In genomic region chr12:113041481-113042439, GRCm38 (mm10) we compare ENCODE assay signal across 9 mouse cellular contexts. TPM values are rescaled to one million over a fixed set of nuclear protein-coding genes. Genes with fewer than 3 reads are reported as not detected.
DNase-seq lines count a peak whose midpoint lies in the region; ATAC-seq lines count a peak whose summit lies in the region.
"Had no signal": no experiment of that assay in that cellular context is flagged by ENCODE, and none has a peak within 500 bp of the region (broad histone marks: within the 10 kb centered on the region; RNA-seq: fewer than 3 reads in every experiment).

No protein-coding gene starts in this region.

- H3K4me1 ChIP-seq in hindbrain, embryonic 13.5 days (replicated peaks), result peaks cover 26% of the 10 kb centered on the region
- peaks cover 19% of the 10 kb centered on the region for H3K4me1 ChIP-seq in midbrain, embryonic 13.5 days (replicated peaks)

- H3K4me2 ChIP-seq in hindbrain, embryonic 13.5 days, result peak overlapping the region; percentile 28
- 0 out of 2 replicates have a peak overlapping the region, but pooled peaks have one; percentile 21 for H3K4me2 ChIP-seq in midbrain, embryonic 13.5 days (replicated peaks)
- H3K4me2 ChIP-seq: limb, embryonic 13.5 days had no signal

- H3K27ac ChIP-seq in hindbrain, embryonic 13.5 days, result peak overlapping the region; percentile 76
- H3K27ac ChIP-seq in midbrain, embryonic 13.5 days, result peak overlapping the region; percentile 59; the same call in 1 of the 2 replicates
- H3K27ac ChIP-seq: limb, embryonic 13.5 days had no signal

- peak; percentile 85 for ATAC-seq in hindbrain, embryonic 13.5 days (ENCODE audit: low FRiP score)
- peak; percentile 84 for ATAC-seq in midbrain, embryonic 13.5 days

- H3K27me3 ChIP-seq in hindbrain, embryonic 13.5 days, result no peaks in the 10 kb centered on the region
- no peaks in the 10 kb centered on the region for H3K27me3 ChIP-seq in midbrain, embryonic 13.5 days
- H3K27me3 ChIP-seq: limb, embryonic 13.5 days had no signal

- WGBS in hindbrain, embryonic 13.5 days, result 51% methylated on average over 15 of the region's 15 CpGs
- 62% methylated on average over 15 of the region's 15 CpGs for WGBS in midbrain, embryonic 13.5 days

- H3K9me3 ChIP-seq in hindbrain, embryonic 13.5 days, result no peaks in the 10 kb centered on the region
- no peaks in the 10 kb centered on the region for H3K9me3 ChIP-seq in midbrain, embryonic 13.5 days
- H3K9me3 ChIP-seq: limb, embryonic 13.5 days had no signal

- peak overlapping the region; percentile 53 for H3K9ac ChIP-seq in hindbrain, embryonic 13.5 days
- peak overlapping the region; percentile 36; the same call in 1 of the 2 replicates for H3K9ac ChIP-seq in midbrain, embryonic 13.5 days (replicated peaks)
- H3K9ac ChIP-seq: limb, embryonic 13.5 days had no signal

- DNase-seq in thymus, postnatal 0 days (ENCODE audit: low spot score), result peak; percentile 37
- no peak for DNase-seq in thymus, postnatal 4 days
- DNase-seq in cerebellum, postnatal 14 days, result peak; percentile 82 to 87
- peak; percentile 38 for DNase-seq in left cerebral cortex, adult 11 months (ENCODE audit: low spot score)
- no peak for DNase-seq in spleen, postnatal 4 days (ENCODE audit: low spot score in 2 of 2)
- DNase-seq in spleen, adult 12 weeks (ENCODE audit: low spot score), result no peak

- H3K36me3 ChIP-seq in hindbrain, embryonic 13.5 days, result peaks cover 20% of the 10 kb centered on the region
- peaks cover 25% of the 10 kb centered on the region for H3K36me3 ChIP-seq in midbrain, embryonic 13.5 days

- no peak overlapping the region for H3K4me3 ChIP-seq in hindbrain, embryonic 13.5 days
- H3K4me3 ChIP-seq in midbrain, embryonic 13.5 days (replicated peaks), result no peak overlapping the region
- H3K4me3 ChIP-seq: limb, embryonic 13.5 days had no signal

RNA-seq across cellular contexts. Expression of gene Pacs2, which starts 27.5 kb away (rescaled TPM):
- 5.2 and 6.4 TPM in 2 replicates for polyA plus RNA-seq in thymus, postnatal 0 days (2015; fragmentation: Nextera tagmentation; extraction: Ambion mirVana)
- 24.1 and 24.7 TPM in 2 replicates for polyA plus RNA-seq in hindbrain, embryonic 13.5 days (2015; fragmentation: Nextera tagmentation; extraction: Ambion mirVana)
- 23.8 and 26.5 TPM in 2 replicates for polyA plus RNA-seq in midbrain, embryonic 13.5 days (2015; fragmentation: Nextera tagmentation; extraction: Ambion mirVana)

RNA-seq across cellular contexts. Expression of gene Tex22, which starts 32.5 kb away (rescaled TPM):
- polyA plus RNA-seq in thymus, postnatal 0 days (2015; fragmentation: Nextera tagmentation; extraction: Ambion mirVana), result not detected in 2 replicates
- 0.40 TPM in 1 of 2 replicates, not detected in the other for polyA plus RNA-seq in hindbrain, embryonic 13.5 days (2015; fragmentation: Nextera tagmentation; extraction: Ambion mirVana)
- 0.20 TPM in 1 of 2 replicates, not detected in the other for polyA plus RNA-seq in midbrain, embryonic 13.5 days (2015; fragmentation: Nextera tagmentation; extraction: Ambion mirVana)

RNA-seq across cellular contexts. Expression of gene Brf1, which starts 41.3 kb away (rescaled TPM):
- polyA plus RNA-seq in thymus, postnatal 0 days (2015; fragmentation: Nextera tagmentation; extraction: Ambion mirVana), result 70.8 and 89.0 TPM in 2 replicates
- 58.3 and 58.6 TPM in 2 replicates for polyA plus RNA-seq in hindbrain, embryonic 13.5 days (2015; fragmentation: Nextera tagmentation; extraction: Ambion mirVana)
- polyA plus RNA-seq in midbrain, embryonic 13.5 days (2015; fragmentation: Nextera tagmentation; extraction: Ambion mirVana), result 60.3 and 61.9 TPM in 2 replicates

RNA-seq across cellular contexts. Expression of gene Mta1, which starts 56.3 kb away (rescaled TPM):
- 11.7 and 13.6 TPM in 2 replicates for polyA plus RNA-seq in thymus, postnatal 0 days (2015; fragmentation: Nextera tagmentation; extraction: Ambion mirVana)
- polyA plus RNA-seq in hindbrain, embryonic 13.5 days (2015; fragmentation: Nextera tagmentation; extraction: Ambion mirVana), result 13.7 and 16.6 TPM in 2 replicates
- polyA plus RNA-seq in midbrain, embryonic 13.5 days (2015; fragmentation: Nextera tagmentation; extraction: Ambion mirVana), result 17.2 and 17.4 TPM in 2 replicates

Comparison
In these comparisons a context has a peak if more than half of its experiments do, and no peak if none do; other contexts are left out.
1. DNase-seq: peak in thymus, postnatal 0 days (single experiment), cerebellum, postnatal 14 days (2 of 2) and left cerebral cortex, adult 11 months (single experiment); none in thymus, postnatal 4 days (single experiment), spleen, postnatal 4 days (0 of 2) and spleen, adult 12 weeks (single experiment).